Comparison of ENCODE assay signal across 8 mouse cellular contexts in the genomic region with DNA sequence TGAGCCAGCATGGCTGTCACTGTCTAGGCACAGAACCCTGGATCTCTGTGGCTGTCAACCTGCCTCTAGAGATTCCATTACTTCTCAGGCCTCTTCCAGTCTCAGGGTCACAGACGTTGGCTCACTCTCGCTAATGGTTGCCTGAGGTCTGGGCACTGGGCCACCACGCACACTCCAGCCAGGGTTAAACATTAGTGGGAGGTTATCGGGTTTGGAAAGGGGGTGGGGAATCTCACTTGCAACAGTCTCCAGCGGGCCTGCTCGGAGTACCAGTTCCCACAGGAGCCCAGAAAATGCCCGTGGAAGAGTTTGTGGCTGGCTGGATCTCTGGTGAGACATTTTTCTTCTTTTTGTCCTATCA. TPM values are rescaled to one million over a fixed set of nuclear protein-coding genes. Genes with fewer than 3 reads are reported as not detected.
DNase-seq lines count a peak whose midpoint lies in the region; ATAC-seq and TF ChIP-seq lines count a peak whose summit lies in the region.

No protein-coding gene starts in this region.

- H3K36me3 ChIP-seq in liver, adult 2 months (ENCODE audit: control insufficient read depth, insufficient read depth, low read length): no peaks in the 10 kb centered on the region
- H3K36me3 ChIP-seq in embryonic facial prominence, embryonic 15.5 days: no peaks in the 10 kb centered on the region
- H3K36me3 ChIP-seq in kidney, postnatal 0 days (ENCODE audit: insufficient read depth, low read length): 0 out of 2 replicates have a peak, but pooled peaks cover 3% of the 10 kb centered on the region

- peak; percentile 96 for DNase-seq in liver, adult 2 months (ENCODE audit: extremely low read depth, low read depth, low spot score)
- DNase-seq in liver: no peak
- peak; percentile 29 for DNase-seq in kidney, postnatal 0 days (ENCODE audit: low spot score)
- peak; percentile 61 to 78 for DNase-seq in lung, postnatal 4 days
- DNase-seq in left cerebral cortex, adult 18-20 months (ENCODE audit: low spot score in 2 of 2): no peak
- no peak for DNase-seq in layer of hippocampus, adult 11-12 months (ENCODE audit: low spot score)

- H3K9me3 ChIP-seq in embryonic facial prominence, embryonic 15.5 days (replicated peaks): no peaks in the 10 kb centered on the region
- H3K9me3 ChIP-seq in kidney, postnatal 0 days (replicated peaks; ENCODE audit: low read length): no peaks in the 10 kb centered on the region

- no peaks in the 10 kb centered on the region for H3K27me3 ChIP-seq in liver, adult 2 months (ENCODE audit: control insufficient read depth, insufficient read depth, low read length)
- no peaks in the 10 kb centered on the region for H3K27me3 ChIP-seq in embryonic facial prominence, embryonic 15.5 days
- no peaks in the 10 kb centered on the region for H3K27me3 ChIP-seq in kidney, postnatal 0 days (ENCODE audit: insufficient read depth, low read length)

- peak overlapping the region; percentile 16; the same call in 1 of the 2 replicates for H3K4me2 ChIP-seq in embryonic facial prominence, embryonic 15.5 days (replicated peaks)
- H3K4me2 ChIP-seq in kidney, postnatal 0 days (ENCODE audit: low read length): peak overlapping the region; percentile 37

- TF ChIP-seq CTCF in liver, adult 2 months (IDR thresholded peaks at IDR 0.05; ENCODE audit: low read depth, low read length): no peak
- no peak for TF ChIP-seq CTCF in kidney, postnatal 0 days (IDR thresholded peaks at IDR 0.05; ENCODE audit: low read depth)

- H3K4me3 ChIP-seq in liver, adult 2 months (ENCODE audit: insufficient read depth, low read depth, low read length): peak overlapping the region; percentile 53
- H3K4me3 ChIP-seq in embryonic facial prominence, embryonic 15.5 days (replicated peaks): peak overlapping the region; percentile 22; the same call in 1 of the 2 replicates
- H3K4me3 ChIP-seq in kidney, postnatal 0 days (replicated peaks; ENCODE audit: low read depth, low read length): 0 out of 2 replicates have a peak overlapping the region, but pooled peaks have one; percentile 3

- H3K4me1 ChIP-seq in liver, adult 2 months (ENCODE audit: control insufficient read depth, insufficient read depth, low read length): peaks cover 39% of the 10 kb centered on the region
- peaks cover 39% of the 10 kb centered on the region for H3K4me1 ChIP-seq in embryonic facial prominence, embryonic 15.5 days
- H3K4me1 ChIP-seq in kidney, postnatal 0 days (replicated peaks; ENCODE audit: insufficient read depth, low read length): peaks cover 24% of the 10 kb centered on the region

- ATAC-seq in embryonic facial prominence, embryonic 15.5 days (ENCODE audit: insufficient number of reproducible peaks, low FRiP score, low TSS enrichment, low read depth): no peak
- ATAC-seq in kidney, postnatal 0 days (replicated peaks; ENCODE audit: low FRiP score, low read depth): peak; percentile 56
- ATAC-seq in CD4-positive, CD25-positive, alpha-beta regulatory T cell, adult 4 months: no peak

- H3K9ac ChIP-seq in liver, adult 2 months (ENCODE audit: low read depth, low read length): peak overlapping the region; percentile 72
- H3K9ac ChIP-seq in embryonic facial prominence, embryonic 15.5 days: no peak overlapping the region
- peak overlapping the region; percentile 54; the same call in 1 of the 2 replicates for H3K9ac ChIP-seq in kidney, postnatal 0 days (ENCODE audit: low read depth, low read length)

- 1% methylated on average over 7 of the region's 7 CpGs for WGBS in liver, adult 2 months
- 71% methylated on average over 7 of the region's 7 CpGs for WGBS in embryonic facial prominence, embryonic 15.5 days
- 42% methylated on average over 7 of the region's 7 CpGs for WGBS in kidney, postnatal 0 days

- TF ChIP-seq POLR2A in liver, adult 2 months (IDR thresholded peaks at IDR 0.05; ENCODE audit: extremely low read depth, insufficient read depth, low read length): 0 out of 2 replicates have a peak, but pooled peaks have one; percentile 20

- peaks cover 12% of the 10 kb centered on the region; the same call in 1 of the 2 replicates for H3K79me2 ChIP-seq in liver, adult 2 months (ENCODE audit: control insufficient read depth, insufficient read depth, low read length)

- peak overlapping the region; percentile 85 for H3K27ac ChIP-seq in liver, adult 2 months (replicated peaks; ENCODE audit: insufficient read depth, low read depth, low read length)
- peak overlapping the region; percentile 83; the same call in 1 of the 2 replicates for H3K27ac ChIP-seq in embryonic facial prominence, embryonic 15.5 days (replicated peaks)
- H3K27ac ChIP-seq in kidney, postnatal 0 days: peak overlapping the region; percentile 92

RNA-seq across cellular contexts. Expression of a gene that starts 0.7 kb away (rescaled TPM):
- total RNA-seq in liver, adult 2 months (2014; rRNA removed): 8.6 and 13.0 TPM in 2 replicates
- polyA plus RNA-seq in liver, adult 2 months (2012; rRNA removed): 52.8 and 57.7 TPM in 2 replicates
- polyA plus RNA-seq in embryonic facial prominence, embryonic 15.5 days (2015; fragmentation: Nextera tagmentation; extraction: Ambion mirVana): 5.9 and 7.5 TPM in 2 replicates
- polyA plus RNA-seq in kidney, postnatal 0 days (2015; fragmentation: Nextera tagmentation; extraction: Ambion mirVana): 19.9 and 24.5 TPM in 2 replicates
- polyA plus RNA-seq in CD4-positive, CD25-positive, alpha-beta regulatory T cell, adult 4 months (2017; shearing (Covaris generic)): 10 to 100 TPM; 51.6 to 73.7 TPM
- total RNA-seq in left cerebral cortex, adult 18-20 months (2021): 1 to 10 TPM; 2.3 to 3.2 TPM

RNA-seq across cellular contexts. Expression of a gene that starts 3.3 kb away (rescaled TPM):
- total RNA-seq in liver, adult 2 months (2014; rRNA removed): 5.2 and 5.9 TPM in 2 replicates
- polyA plus RNA-seq in liver, adult 2 months (2012; rRNA removed): 10.3 and 14.2 TPM in 2 replicates
- 32.5 and 37.4 TPM in 2 replicates for polyA plus RNA-seq in embryonic facial prominence, embryonic 15.5 days (2015; fragmentation: Nextera tagmentation; extraction: Ambion mirVana)
- 31.6 and 35.9 TPM in 2 replicates for polyA plus RNA-seq in kidney, postnatal 0 days (2015; fragmentation: Nextera tagmentation; extraction: Ambion mirVana)
- 10 to 100 TPM; 62.6 to 85.3 TPM for polyA plus RNA-seq in CD4-positive, CD25-positive, alpha-beta regulatory T cell, adult 4 months (2017; shearing (Covaris generic))
- 10 to 100 TPM; 13.5 to 13.6 TPM for total RNA-seq in left cerebral cortex, adult 18-20 months (2021)

RNA-seq across cellular contexts. Expression of a gene that starts 15.6 kb away (rescaled TPM):
- total RNA-seq in liver, adult 2 months (2014; rRNA removed): 0.18 and 0.27 TPM in 2 replicates
- polyA plus RNA-seq in liver, adult 2 months (2012; rRNA removed): 0.16 and 0.24 TPM in 2 replicates
- 3.4 and 3.6 TPM in 2 replicates for polyA plus RNA-seq in embryonic facial prominence, embryonic 15.5 days (2015; fragmentation: Nextera tagmentation; extraction: Ambion mirVana)
- polyA plus RNA-seq in kidney, postnatal 0 days (2015; fragmentation: Nextera tagmentation; extraction: Ambion mirVana): 2.9 and 3.6 TPM in 2 replicates
- under 1 TPM; 0.51 to 0.84 TPM for polyA plus RNA-seq in CD4-positive, CD25-positive, alpha-beta regulatory T cell, adult 4 months (2017; shearing (Covaris generic))
- 1 to 10 TPM; 4.1 to 4.2 TPM for total RNA-seq in left cerebral cortex, adult 18-20 months (2021)

RNA-seq across cellular contexts. Expression of a gene that starts 34.5 kb away (rescaled TPM):
- total RNA-seq in liver, adult 2 months (2014; rRNA removed): 10.3 and 10.7 TPM in 2 replicates
- polyA plus RNA-seq in liver, adult 2 months (2012; rRNA removed): 28.8 and 40.0 TPM in 2 replicates
- 144 and 167 TPM in 2 replicates for polyA plus RNA-seq in embryonic facial prominence, embryonic 15.5 days (2015; fragmentation: Nextera tagmentation; extraction: Ambion mirVana)
- polyA plus RNA-seq in kidney, postnatal 0 days (2015; fragmentation: Nextera tagmentation; extraction: Ambion mirVana): 108 and 109 TPM in 2 replicates
- 100 to 1,000 TPM; 214 to 296 TPM for polyA plus RNA-seq in CD4-positive, CD25-positive, alpha-beta regulatory T cell, adult 4 months (2017; shearing (Covaris generic))
- 100 to 1,000 TPM in 1 of 2 experiments, 10 to 100 TPM in 1; 90.1 to 102 TPM for total RNA-seq in left cerebral cortex, adult 18-20 months (2021)

RNA-seq across cellular contexts. Expression of a gene that starts 46.3 kb away (rescaled TPM):
- 1.7 and 2.1 TPM in 2 replicates for total RNA-seq in liver, adult 2 months (2014; rRNA removed)
- 2.1 and 2.4 TPM in 2 replicates for polyA plus RNA-seq in liver, adult 2 months (2012; rRNA removed)
- 11.0 TPM in 2 replicates for polyA plus RNA-seq in embryonic facial prominence, embryonic 15.5 days (2015; fragmentation: Nextera tagmentation; extraction: Ambion mirVana)
- polyA plus RNA-seq in kidney, postnatal 0 days (2015; fragmentation: Nextera tagmentation; extraction: Ambion mirVana): 13.2 and 14.2 TPM in 2 replicates
- polyA plus RNA-seq in CD4-positive, CD25-positive, alpha-beta regulatory T cell, adult 4 months (2017; shearing (Covaris generic)): under 1 TPM in 1 of 2 experiments, not detected in 1; 0.34 TPM
- total RNA-seq in left cerebral cortex, adult 18-20 months (2021): 1 to 10 TPM; 4.7 to 5.4 TPM

Comparison
In these comparisons a context has a peak if more than half of its experiments do, and no peak if none do; other contexts are left out.
1. DNase-seq: peak in liver, adult 2 months (single experiment), kidney, postnatal 0 days (single experiment) and lung, postnatal 4 days (2 of 2); none in liver (single experiment), left cerebral cortex, adult 18-20 months (0 of 2) and layer of hippocampus, adult 11-12 months (single experiment).
2. H3K4me3 ChIP-seq: peak in every context shown above with its lines; median percentile 53 in liver, adult 2 months; 22 in embryonic facial prominence, embryonic 15.5 days; 3 in kidney, postnatal 0 days.
3. Peak in every context shown above with its lines, with median percentiles within 50 percentile points of each other: H3K27ac ChIP-seq.